ENCODE assay signal across 28 mouse cellular contexts in the genomic region with DNA sequence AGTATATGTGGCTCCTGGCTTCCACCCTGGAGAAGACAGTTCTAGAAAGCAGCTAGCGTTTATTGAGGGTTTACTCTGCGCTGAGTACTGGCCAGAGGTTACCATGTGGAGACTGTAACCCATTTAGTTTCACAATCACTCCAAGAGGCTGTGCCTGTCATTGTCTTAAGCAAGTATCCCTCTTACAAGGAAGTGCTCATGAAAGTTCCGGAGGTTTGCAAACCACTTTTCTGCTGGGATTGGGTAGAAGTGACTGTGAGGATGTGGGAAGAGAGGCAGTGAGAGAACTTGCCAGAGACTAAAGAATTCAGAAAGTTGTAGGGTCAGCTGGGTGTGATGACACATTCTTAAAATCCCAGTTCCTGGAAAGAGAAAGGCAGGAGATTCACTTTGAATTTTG. TPM values are rescaled to one million over a fixed set of nuclear protein-coding genes. Genes with fewer than 3 reads are reported as not detected.
"Had no signal": no experiment of that assay in that cellular context is flagged by ENCODE, and none has a peak within 500 bp of the region (broad histone marks: within the 10 kb centered on the region; RNA-seq: fewer than 3 reads in every experiment).

No protein-coding gene starts in this region.

- ATAC-seq: liver, postnatal 0 days; lung, postnatal 0 days; midbrain, embryonic 13.5 days; midbrain, embryonic 15.5 days had no signal

- H3K9ac ChIP-seq: liver, postnatal 0 days; lung, embryonic 15.5 days; midbrain, embryonic 13.5 days; midbrain, embryonic 15.5 days; neural tube, embryonic 13.5 days; neural tube, embryonic 15.5 days had no signal

- DNase-seq: liver, postnatal 0 days; lung, adult 2 months; lung, postnatal 14 days; lung, postnatal 36 days; retina, postnatal 1 day; right cerebral cortex, adult 18-20 months; right cerebral cortex, postnatal 25 days; right cerebral cortex, postnatal 4 days; spleen, adult 18-20 months; thymus, adult 18-20 months; thymus, postnatal 14 days; thymus, postnatal 36 days had no signal

- H3K36me3 ChIP-seq: lung, embryonic 15.5 days; midbrain, embryonic 10.5 days; midbrain, embryonic 13.5 days; midbrain, embryonic 15.5 days; neural tube, embryonic 13.5 days; neural tube, embryonic 15.5 days had no signal

- H3K27ac ChIP-seq: lung, embryonic 15.5 days; macrophage; midbrain, embryonic 10.5 days; midbrain, embryonic 13.5 days; midbrain, embryonic 15.5 days; neural tube, embryonic 13.5 days; neural tube, embryonic 15.5 days had no signal

- H3K4me3 ChIP-seq: lung, embryonic 15.5 days; midbrain, embryonic 10.5 days; midbrain, embryonic 13.5 days; midbrain, embryonic 15.5 days; myocyte; neural tube, embryonic 13.5 days; neural tube, embryonic 15.5 days had no signal

- H3K4me2 ChIP-seq: lung, embryonic 15.5 days; midbrain, embryonic 13.5 days; midbrain, embryonic 15.5 days; neural tube, embryonic 13.5 days; neural tube, embryonic 15.5 days had no signal

- H3K9me3 ChIP-seq: lung, embryonic 15.5 days; midbrain, embryonic 10.5 days; midbrain, embryonic 13.5 days; midbrain, embryonic 15.5 days; neural tube, embryonic 15.5 days had no signal

RNA-seq across cellular contexts. Expression of a gene that starts 3.3 kb away (rescaled TPM):
- total RNA-seq: megakaryocyte, adult 5-6 weeks; megakaryocyte-erythroid progenitor cell, adult 5-6 weeks had no signal
- polyA plus RNA-seq: liver, postnatal 0 days; lung, adult 2 months; lung, embryonic 15.5 days; lung, postnatal 0 days; macrophage; myocyte; neural tube, embryonic 11.5 days; neural tube, embryonic 13.5 days; neural tube, embryonic 15.5 days; small intestine, adult 2 months; stomach, embryonic 14.5 days; stomach, embryonic 16.5 days; thymus, postnatal 0 days had no signal
